Mouse (Mus musculus) CH12.LX (cell line): ENCODE measurements at regions not wholly inside any gene's neighbourhood (a gene's known extent, or its start where the extent isn't known, plus 50 kb on each side); places are given as distances from the start of the nearest gene placed in this dataset.

Source experiments
- DNase-seq: peaks from one replicate; pipeline ENCODE4 v3.0.0-alpha.2; 2013; ENCODE audit errors: extremely low read depth
- H3K27ac ChIP-seq: 2 replicates; pipeline ENCODE4 v1.5.1; 2012; ENCODE audit warnings: low read depth, mild to moderate bottlenecking, control low read depth, moderate library complexity; ENCODE audit not compliant: insufficient read depth
- H3K27me3 ChIP-seq: replicated peaks from 2 replicates; pipeline ENCODE3; 2012; ENCODE audit warnings: inconsistent platforms
- H3K36me3 ChIP-seq, 2 experiments: replicated peaks in 1 of 2; 2 replicates each; pipeline versions ENCODE3 to v1.6.1; 2012; ENCODE audit warnings: inconsistent platforms in 1 of 2, low read length in 1 of 2, mild to moderate bottlenecking in 1 of 2, mixed read lengths in 1 of 2, moderate library complexity in 1 of 2; ENCODE audit not compliant: control insufficient read depth in 1 of 2, insufficient read depth in 1 of 2
- H3K4me1 ChIP-seq, 2 experiments: 2 replicates each; pipeline ENCODE4 v1.6.1; 2012; ENCODE audit warnings: inconsistent platforms in 1 of 2, moderate library complexity in 1 of 2; ENCODE audit not compliant: insufficient read depth in 2 of 2, control insufficient read depth in 1 of 2
- H3K4me2 ChIP-seq: 2 replicates; pipeline ENCODE4 v1.6.1; 2012; ENCODE audit warnings: low read depth, mild to moderate bottlenecking, control low read depth; ENCODE audit not compliant: poor library complexity, insufficient read depth, severe bottlenecking
- H3K4me3 ChIP-seq, 3 experiments: fragments of 150-350 bp in 1 of 3; sonication (generic) in 1 of 3; replicated peaks in 1 of 3; 2 replicates each; pipeline versions ENCODE3 to v1.5.1; 2011 to 2012; ENCODE audit warnings: low read depth in 2 of 3, low read length in 2 of 3, mild to moderate bottlenecking in 2 of 3, moderate library complexity in 2 of 3, control low read depth in 1 of 3, improper control_type of control experiment in 1 of 3, inconsistent platforms in 1 of 3, mixed read lengths in 1 of 3; ENCODE audit not compliant: poor library complexity in 1 of 3
- H3K79me2 ChIP-seq: replicated peaks from 2 replicates; pipeline ENCODE4 v1.6.1; 2012; ENCODE audit warnings: mild to moderate bottlenecking, moderate library complexity; ENCODE audit not compliant: control insufficient read depth, poor library complexity, insufficient read depth, severe bottlenecking; ENCODE audit errors: extremely low read depth
- H3K9ac ChIP-seq: 2 replicates; pipeline ENCODE4 v1.6.1; 2012; ENCODE audit warnings: low read depth, mild to moderate bottlenecking, control low read depth, moderate library complexity; ENCODE audit not compliant: insufficient read depth
- H3K9me3 ChIP-seq: replicated peaks from 2 replicates; pipeline ENCODE3; 2012; ENCODE audit warnings: low read length, inconsistent platforms, mixed read lengths
- CHD2 ChIP-seq: IDR thresholded peaks from 2 replicates; pipeline ENCODE4 v1.6.1; 2011; ENCODE audit warnings: low read length, improper control_type of control experiment
- CTCF ChIP-seq, 2 experiments: IDR thresholded peaks in 1 of 2; conservative IDR thresholded peaks in 1 of 2; 2 replicates each; pipeline ENCODE4 v1.5.1; 2011 to 2012; ENCODE audit warnings: low read depth in 2 of 2, low read length in 2 of 2, improper control_type of control experiment in 1 of 2, inconsistent platforms in 1 of 2, mild to moderate bottlenecking in 1 of 2, moderate library complexity in 1 of 2
- E2F4 ChIP-seq: IDR thresholded peaks from 2 replicates; pipeline ENCODE4 v1.6.1; 2011; ENCODE audit warnings: low read depth, low read length, improper control_type of control experiment; ENCODE audit not compliant: insufficient replicate concordance
- ETS1 ChIP-seq: conservative IDR thresholded peaks from 2 replicates; pipeline ENCODE4 v1.6.1; 2012; ENCODE audit warnings: low read depth, mild to moderate bottlenecking, inconsistent platforms, low read length, improper control_type of control experiment, moderate library complexity
- GABPA ChIP-seq: IDR thresholded peaks from 2 replicates; pipeline ENCODE4 v1.6.1; 2012; ENCODE audit warnings: low read depth, low read length, improper control_type of control experiment, inconsistent platforms; ENCODE audit not compliant: insufficient replicate concordance
- HCFC1 ChIP-seq: IDR thresholded peaks from 2 replicates; pipeline ENCODE4 v1.6.1; 2012; ENCODE audit warnings: low read depth, mild to moderate bottlenecking, inconsistent platforms, low read length, improper control_type of control experiment
- JUN ChIP-seq: IDR thresholded peaks from 2 replicates; pipeline ENCODE4 v1.6.1; 2011; ENCODE audit warnings: low read depth, mild to moderate bottlenecking, low read length, improper control_type of control experiment, moderate library complexity; ENCODE audit not compliant: insufficient read depth
- JUND ChIP-seq: conservative IDR thresholded peaks from 2 replicates; pipeline ENCODE4 v1.6.1; 2011; ENCODE audit warnings: low read depth, low read length, improper control_type of control experiment
- KAT2A ChIP-seq: IDR thresholded peaks from 2 replicates; pipeline ENCODE4 v1.6.1; 2012; ENCODE audit warnings: low read length, improper control_type of control experiment, inconsistent platforms; ENCODE audit not compliant: insufficient replicate concordance
- MAFK ChIP-seq: IDR thresholded peaks from 2 replicates; pipeline ENCODE4 v1.6.1; 2011; ENCODE audit warnings: low read length, improper control_type of control experiment; ENCODE audit not compliant: insufficient replicate concordance
- MAX ChIP-seq: IDR thresholded peaks from 2 replicates; pipeline ENCODE4 v1.6.1; 2011; ENCODE audit warnings: low read length, improper control_type of control experiment
- MEF2A ChIP-seq: IDR thresholded peaks from 2 replicates; pipeline ENCODE4 v1.6.1; 2014; ENCODE audit warnings: low read depth, mild to moderate bottlenecking, inconsistent platforms, low read length, improper control_type of control experiment, borderline replicate concordance
- PAX5 ChIP-seq: IDR thresholded peaks from 2 replicates; pipeline ENCODE4 v1.6.1; 2012; ENCODE audit warnings: low read length, inconsistent platforms, mixed read lengths
- POLR2A ChIP-seq: IDR thresholded peaks from 2 replicates; pipeline ENCODE4 v1.6.1; 2011; ENCODE audit warnings: low read depth, mild to moderate bottlenecking, improper control_type of control experiment, low read length
- POLR2AphosphoS2 ChIP-seq: IDR thresholded peaks from 2 replicates; pipeline ENCODE4 v1.6.1; 2011; ENCODE audit warnings: low read depth, low read length, improper control_type of control experiment
- RAD21 ChIP-seq: IDR thresholded peaks from 2 replicates; pipeline ENCODE4 v1.6.1; 2011; ENCODE audit warnings: low read depth, mild to moderate bottlenecking, low read length, improper control_type of control experiment, moderate library complexity
- SMC3 ChIP-seq: IDR thresholded peaks from 2 replicates; pipeline ENCODE4 v1.6.1; 2011; ENCODE audit warnings: low read depth, low read length, improper control_type of control experiment
- UBTF ChIP-seq: IDR thresholded peaks from 2 replicates; pipeline ENCODE4 v1.6.1; 2012; ENCODE audit warnings: low read depth, mild to moderate bottlenecking, inconsistent platforms, low read length, improper control_type of control experiment, moderate library complexity
- USF1 ChIP-seq: IDR thresholded peaks from 2 replicates; pipeline ENCODE4 v1.6.1; 2014; ENCODE audit warnings: low read depth, mild to moderate bottlenecking, inconsistent platforms, low read length, improper control_type of control experiment
- dilution Hi-C: fragments of 300-500 bp; cut with MboI; formaldehyde crosslinking; loops from 2 replicates; pipeline ENCODE4 v1.14.3; 2020; ENCODE audit warnings: low sequenced_read_pairs; ENCODE audit not compliant: extremely low pct_unique_long_range_greater_than_20kb, extremely low pct_ligation_motif_present
- in situ Hi-C: fragments of 300-500 bp; cut with MboI; formaldehyde crosslinking; loops from 3 replicates; pipeline ENCODE4 v1.14.3; 2019; ENCODE audit warnings: low sequenced_read_pairs, low pct_ligation_motif_present, low pct_unique_long_range_greater_than_20kb, mixed read lengths

DNA sequence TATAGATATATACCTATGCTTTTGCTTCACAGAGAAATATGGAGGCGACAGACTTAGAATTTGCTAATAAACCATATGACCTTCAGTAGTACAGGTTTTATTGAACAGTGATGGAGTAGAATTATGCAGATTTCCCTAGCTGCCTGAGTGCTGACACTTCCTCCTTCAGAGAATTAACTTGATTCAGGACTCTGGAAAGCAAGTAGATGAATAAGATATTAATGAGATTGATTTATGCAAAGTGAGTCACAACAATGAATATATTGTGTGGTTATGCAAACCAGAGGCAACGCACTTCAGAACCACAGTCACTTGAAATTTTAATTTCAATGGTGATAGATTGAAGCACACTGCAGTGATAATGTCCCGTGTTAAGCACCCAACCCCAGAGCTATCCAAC lies 112.5 kb upstream of the Slc35f1 start:
- Histone ChIP-seq H3K36me3 (no peaks in the 10 kb centered on the region), H3K27me3 (no peaks in the 10 kb centered on the region), H3K9me3 (no peaks in the 10 kb centered on the region), H3K27ac (no peak overlapping the region), H3K4me2 (no peak overlapping the region), H3K79me2 (no peaks in the 10 kb centered on the region), H3K4me1 (no peaks in the 10 kb centered on the region), H3K9ac (no peak overlapping the region), H3K4me3 (no peak overlapping the region)
- no peak for TF ChIP-seq UBTF
- TF ChIP-seq MAFK: no peak
- TF ChIP-seq HCFC1: no peak
- no peak for TF ChIP-seq USF1
- TF ChIP-seq JUND: no peak
- no peak for TF ChIP-seq JUN
- no peak for TF ChIP-seq ETS1
- no peak for TF ChIP-seq MEF2A
- no peak for TF ChIP-seq E2F4
- TF ChIP-seq POLR2AphosphoS2: no peak
- TF ChIP-seq CHD2: no peak
- no peak for TF ChIP-seq MAX
- no peak for TF ChIP-seq GABPA
- TF ChIP-seq PAX5: no peak
- no peak for TF ChIP-seq KAT2A
- TF ChIP-seq RAD21: no peak
- dilution Hi-C loops (no loop called here), in situ Hi-C loops (no loop called here)
- no peak for DNase-seq

DNA sequence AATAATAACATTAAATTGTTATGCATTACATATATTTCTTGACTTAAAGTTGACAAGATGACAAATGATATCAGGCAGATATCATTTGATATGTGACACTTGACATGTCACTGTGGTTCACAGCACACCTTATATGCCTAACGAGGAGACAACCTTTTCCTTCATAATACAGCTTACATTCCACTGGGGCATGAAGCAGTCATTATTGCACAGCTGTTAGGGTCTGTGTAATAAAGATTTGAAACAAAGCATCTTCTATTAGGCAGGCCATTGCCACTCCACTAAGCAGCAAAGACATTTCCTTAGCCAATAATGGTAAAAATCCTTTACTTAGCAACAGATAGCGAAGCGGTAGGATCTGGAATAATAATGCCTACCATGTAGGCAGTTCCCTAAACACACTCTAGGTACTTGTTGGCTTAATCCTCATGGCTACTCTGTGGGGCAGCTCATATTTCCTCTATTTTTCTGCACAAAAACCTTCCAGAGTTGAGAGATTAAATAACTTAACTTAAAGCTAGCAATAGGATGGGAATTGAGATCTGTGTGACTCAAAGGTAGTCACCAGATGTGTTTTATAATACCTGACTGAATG lies 112.0 kb upstream of the Slc35f1 start:
- no peaks in the 10 kb centered on the region for H3K9me3 ChIP-seq
- no peak overlapping the region for H3K27ac ChIP-seq
- dilution Hi-C loops (no loop called here), in situ Hi-C loops (no loop called here)
- no peak for DNase-seq
- no peaks in the 10 kb centered on the region for H3K79me2 ChIP-seq
- H3K36me3 ChIP-seq: no peaks in the 10 kb centered on the region
- no peak overlapping the region for H3K4me3 ChIP-seq
- TF ChIP-seq UBTF (no peak), CHD2 (no peak), CTCF (conservative IDR thresholded peaks at IDR 0.05 in 1 of 2, IDR thresholded peaks at IDR 0.05 in 1 of 2; ENCODE audit: low read depth in 2 of 2, low read length in 2 of 2) (no peak), SMC3 (no peak), USF1 (no peak), ETS1 (no peak), POLR2A (no peak)
- no peak overlapping the region for H3K9ac ChIP-seq
- no peak overlapping the region for H3K4me2 ChIP-seq
- no peaks in the 10 kb centered on the region for H3K27me3 ChIP-seq
- no peaks in the 10 kb centered on the region for H3K4me1 ChIP-seq
